Mouse (Mus musculus) brain, embryonic 18.5 days (tissue): Measurements from ENCODE around the gene Col25a1.
A peak's percentile ranks its signal among the peaks of the same experiment; 100 is the strongest.

Experiments used
- DNase-seq: peaks from one replicate; pipeline ENCODE4 v3.0.0-alpha.2; 2012; ENCODE audit warnings: low read depth, low spot score

Col25a1 gene

DNA sequence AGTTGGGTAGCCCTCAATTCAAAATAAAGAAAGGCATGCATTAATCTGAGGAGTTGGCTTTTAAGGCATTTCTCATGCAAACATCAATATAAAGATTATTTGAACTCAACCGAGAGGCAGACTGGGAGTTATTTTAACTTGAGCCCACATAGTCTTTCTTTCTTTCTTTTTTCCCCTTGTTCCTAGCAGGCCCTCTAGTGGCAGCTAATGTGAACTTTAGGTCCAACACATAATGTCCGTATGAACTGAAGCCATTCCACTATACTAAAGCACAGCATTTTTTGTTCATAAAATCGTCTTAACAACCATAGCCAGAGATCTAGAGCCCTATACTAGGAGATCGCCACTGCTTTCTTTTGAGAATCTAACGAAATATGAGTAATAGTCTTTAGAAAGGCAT lies 443.4 kb downstream of the Col25a1 start:
- peak; percentile 6 for DNase-seq

DNA sequence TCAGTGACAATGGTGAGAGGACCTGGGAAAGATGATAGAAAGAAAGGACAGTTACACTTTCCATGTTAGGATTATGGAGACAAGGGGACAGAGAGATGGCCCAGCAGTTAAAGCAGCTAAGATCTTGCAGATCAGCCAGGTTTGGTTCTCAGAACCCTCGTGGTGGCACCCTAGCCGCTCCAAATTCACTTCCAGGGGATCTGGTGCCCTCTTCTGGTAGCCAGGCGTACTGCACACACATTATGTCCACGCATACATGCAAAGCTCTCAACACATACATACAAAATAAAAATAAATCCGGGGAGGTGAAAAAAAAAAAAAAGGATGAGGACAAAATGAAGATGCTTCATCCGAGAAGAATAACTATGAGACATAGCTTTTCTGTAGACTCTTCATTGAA lies 445.4 kb downstream of the Col25a1 start:
- DNase-seq, result no peak

DNA sequence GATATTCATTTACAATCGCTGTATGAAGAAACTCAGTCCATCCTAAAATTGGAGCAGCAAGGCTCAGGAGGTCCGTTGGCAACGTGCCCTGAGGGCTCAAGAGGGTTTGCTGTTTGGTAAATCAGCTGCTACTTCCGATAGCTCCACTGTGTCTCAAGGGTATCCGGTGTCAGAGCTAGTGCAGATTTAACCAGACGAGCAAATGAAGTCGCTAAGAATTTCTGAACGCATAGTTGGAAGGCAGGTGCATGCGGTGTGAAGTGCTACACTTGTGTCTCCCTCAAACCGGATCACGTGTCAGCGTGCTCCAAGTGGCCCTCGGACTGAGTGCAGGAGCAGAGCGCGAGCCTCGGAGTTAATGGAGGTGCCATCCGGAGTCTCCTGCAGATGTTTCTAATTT lies 448.2 kb downstream of the Col25a1 start:
- DNase-seq, result no peak

DNA sequence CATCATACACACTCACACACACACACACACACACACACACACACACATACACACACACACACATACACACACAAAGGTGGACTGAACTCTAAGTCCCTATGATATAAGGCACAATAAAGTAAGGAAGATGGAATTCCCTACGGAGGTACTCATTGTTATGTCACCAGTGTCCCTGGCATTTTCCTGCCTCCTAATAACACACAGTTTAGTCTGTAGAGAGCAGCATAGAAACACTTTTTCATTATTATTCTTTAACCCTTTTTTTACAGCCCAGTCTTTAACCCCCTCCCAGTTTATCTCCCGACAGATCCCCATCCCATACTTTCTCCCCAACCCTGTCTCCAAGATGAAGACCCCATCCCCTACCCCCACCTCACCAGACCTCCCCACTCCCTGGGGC lies 450.3 kb downstream of the Col25a1 start:
- no peak for DNase-seq

DNA sequence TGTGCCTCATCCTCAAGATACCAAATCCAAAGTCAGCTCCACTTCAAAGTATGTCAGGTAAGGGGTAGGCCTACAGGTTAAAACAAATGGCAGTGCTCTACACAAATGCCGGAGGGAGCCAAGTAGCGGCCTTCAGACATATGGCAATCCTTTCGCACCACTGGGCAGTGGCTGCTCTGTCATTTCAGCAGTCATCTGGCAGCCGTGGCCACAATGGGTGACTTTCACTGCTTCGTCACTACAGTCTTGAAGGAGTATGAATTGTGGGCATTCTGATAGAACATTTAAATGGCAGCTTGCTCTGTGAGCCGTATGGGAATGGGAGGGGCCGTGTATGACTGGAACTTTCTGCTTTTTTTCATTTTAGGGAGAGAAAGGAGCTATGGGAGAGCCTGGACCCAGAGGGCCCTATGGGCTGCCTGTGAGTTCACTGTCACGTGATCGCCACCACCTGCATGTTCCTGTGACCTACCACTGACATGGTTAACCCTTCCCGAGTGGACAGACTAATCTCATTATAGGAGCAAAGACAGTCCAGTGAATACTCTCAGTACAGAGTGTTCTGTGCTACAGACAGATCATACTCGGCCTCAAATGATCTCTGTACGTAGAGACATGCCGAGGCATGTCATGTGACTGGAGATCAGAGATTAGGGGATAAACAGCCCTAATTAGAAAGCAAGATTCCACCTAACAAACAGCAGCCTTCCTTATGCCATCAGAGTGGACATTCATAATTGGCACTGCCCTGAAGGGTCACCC lies 451.8 kb downstream of the Col25a1 start:
- no peak for DNase-seq

DNA sequence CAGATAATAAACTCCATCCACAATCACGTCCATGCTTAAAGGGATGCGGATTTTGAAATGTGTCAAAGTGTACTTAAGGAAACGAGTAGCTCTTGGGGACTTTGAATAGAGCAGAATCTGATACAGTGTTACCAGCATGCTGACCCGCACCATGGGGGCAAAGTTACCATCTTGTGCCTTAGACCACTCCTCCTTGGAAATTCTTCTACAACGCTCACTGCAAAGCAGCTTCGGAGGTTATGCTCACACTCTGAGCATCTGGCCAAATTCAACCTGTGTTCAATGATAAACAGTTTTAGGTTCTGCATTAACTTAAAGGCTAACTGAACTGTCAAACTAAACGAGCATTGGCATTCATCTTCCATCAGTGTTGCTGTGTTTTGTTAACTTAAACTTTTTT lies 452.7 kb downstream of the Col25a1 start:
- no peak for DNase-seq

DNA sequence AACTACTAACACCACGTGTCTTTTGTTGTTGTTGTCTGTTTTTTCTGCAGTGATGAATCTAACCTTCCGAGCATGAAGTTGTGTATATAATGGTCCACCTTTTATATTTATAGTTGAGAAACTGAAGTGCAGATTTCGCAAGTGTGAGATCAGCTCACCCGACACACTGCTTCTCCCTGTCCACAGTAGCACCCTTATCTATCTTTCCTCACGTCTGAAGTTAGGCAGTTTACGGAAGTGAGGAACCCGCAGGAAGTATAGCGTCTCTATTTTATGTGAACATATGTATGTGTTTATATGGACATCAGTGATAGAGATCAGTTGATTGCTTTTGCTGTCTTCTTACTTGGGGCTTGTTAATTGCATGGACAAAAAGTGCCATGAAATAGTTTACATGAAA lies 463.7 kb downstream of the Col25a1 start:
- no peak for DNase-seq

DNA sequence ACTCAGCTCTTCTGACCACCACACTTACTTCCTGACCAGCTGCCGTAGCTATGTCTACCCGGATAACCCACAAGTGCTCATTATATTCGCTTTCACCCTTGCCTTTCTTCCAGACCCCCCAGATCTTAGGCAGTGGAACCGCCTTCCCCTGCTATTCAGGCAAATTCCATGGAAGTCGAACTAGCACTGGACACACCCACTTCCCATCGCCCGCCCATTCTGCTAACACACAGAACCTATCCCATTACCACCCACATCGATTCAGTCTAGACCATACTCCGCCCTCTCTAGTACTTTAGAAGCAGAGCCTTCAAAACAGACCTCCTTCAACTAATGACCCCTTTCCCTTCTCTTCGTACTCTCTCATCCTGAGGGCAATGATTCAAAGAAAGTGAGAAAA lies 470.2 kb downstream of the Col25a1 start:
- DNase-seq, result no peak

DNA sequence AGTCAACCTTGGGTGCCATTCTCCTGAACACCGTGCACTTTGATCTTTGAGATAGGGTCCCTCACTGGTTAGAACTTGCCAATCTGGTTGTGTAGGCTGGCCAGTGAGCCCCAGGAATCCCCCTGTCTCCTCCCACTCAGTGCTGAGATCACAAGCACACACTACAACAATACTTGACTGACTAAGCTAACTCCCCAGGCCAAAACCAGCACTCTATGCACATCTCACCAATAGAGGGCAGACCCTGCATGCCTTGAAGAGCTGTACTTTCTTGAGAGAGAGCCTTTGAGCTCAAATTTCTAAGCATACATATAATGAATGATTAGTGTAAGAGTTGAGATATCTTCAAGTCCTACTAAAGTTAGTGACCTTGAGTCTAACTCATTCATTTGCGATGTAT lies 476.6 kb downstream of the Col25a1 start:
- no peak for DNase-seq

DNA sequence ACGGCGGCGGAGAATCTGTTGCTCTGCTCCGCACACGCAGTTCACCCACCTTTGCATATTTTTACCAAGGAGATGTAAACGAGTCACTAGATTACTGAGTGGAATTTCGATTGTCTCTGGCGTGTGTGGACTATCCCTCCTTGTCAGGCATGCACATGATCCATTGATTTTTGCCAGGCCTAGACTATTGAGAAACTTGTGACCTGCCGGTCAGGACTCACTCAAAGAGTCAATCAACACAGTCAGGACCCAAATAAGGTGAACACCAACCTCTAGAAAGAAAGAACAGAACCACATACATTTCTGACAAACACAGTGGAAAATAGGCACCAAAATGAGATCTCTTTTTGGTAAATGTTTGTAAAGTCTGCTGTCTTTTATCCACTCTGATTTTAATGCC lies 483.1 kb downstream of the Col25a1 start:
- DNase-seq, result no peak

DNA sequence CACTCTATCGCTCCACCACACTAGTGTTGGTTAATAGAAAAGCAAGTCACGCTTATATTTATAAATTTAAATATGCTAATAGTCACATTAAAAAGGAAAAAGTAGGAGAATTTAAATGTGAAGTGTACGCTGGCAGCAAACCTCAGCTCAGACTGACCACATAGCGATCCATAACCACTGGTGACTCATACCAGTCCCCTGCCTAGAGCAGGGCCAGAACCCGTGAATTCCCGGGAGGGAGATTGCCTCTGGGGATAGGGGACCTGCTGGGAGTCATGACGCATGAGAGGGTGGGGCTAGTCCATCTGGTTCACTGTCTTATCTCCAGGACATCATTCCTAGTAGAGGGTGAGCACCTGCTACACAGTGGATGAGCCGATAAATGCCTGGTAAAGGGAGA lies 484.3 kb downstream of the Col25a1 start:
- no peak for DNase-seq

DNA sequence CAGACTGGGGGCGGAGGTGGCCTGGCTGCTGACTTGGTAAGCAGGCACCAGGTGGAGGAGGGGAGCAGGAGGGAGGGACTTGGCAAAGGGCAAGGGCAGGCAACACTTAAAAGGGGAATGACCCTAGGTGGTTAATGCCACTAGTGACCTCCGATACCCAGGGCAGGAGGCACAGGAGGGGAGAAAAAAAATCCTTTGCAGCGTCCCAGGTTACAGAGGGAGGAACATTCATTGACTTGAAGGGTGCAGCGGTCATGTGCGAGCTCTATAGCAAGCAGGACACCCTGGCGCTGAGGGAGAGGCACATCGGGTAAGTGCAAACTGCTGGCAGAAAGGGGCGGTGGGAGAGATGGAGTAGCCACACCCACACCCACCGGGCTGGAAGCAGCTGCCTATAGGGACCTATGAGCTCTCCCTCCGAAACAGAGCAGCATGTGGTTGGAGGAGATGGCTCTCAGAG lies 486.2 kb downstream of the Col25a1 start, which contains the start of gene Etnppl:
TSS of gene Etnppl (plus strand) at position 10 of the 460 bp plus-strand sequence.
- no peak for DNase-seq

DNA sequence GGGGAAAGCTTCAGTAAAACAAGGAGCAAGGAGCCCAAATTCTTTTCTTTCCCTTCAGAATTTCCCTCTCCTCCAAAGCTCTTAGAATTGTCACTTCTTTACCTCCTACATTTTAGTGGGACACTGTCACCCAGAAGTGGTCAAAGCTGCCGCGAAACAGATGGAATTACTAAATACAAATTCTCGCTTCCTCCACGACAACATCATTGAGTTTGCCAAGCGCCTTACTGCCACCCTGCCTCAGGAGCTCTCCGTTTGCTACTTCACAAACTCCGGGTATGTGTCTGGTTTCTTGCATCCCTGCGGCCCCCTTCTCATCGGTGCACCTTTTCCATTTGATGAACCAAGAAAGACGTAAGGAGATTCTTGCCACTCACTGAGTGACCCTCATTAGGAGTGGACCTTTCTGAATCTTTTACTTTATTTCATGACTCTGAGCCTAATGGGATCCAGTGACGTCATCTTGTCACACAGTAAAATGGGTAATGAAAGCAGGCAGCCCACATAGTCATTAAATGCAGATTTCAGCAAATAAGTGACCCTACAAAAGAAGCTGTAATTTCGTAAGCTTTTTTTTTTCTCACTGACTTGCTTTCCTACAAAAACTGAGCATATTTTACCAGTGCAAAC lies 489.3 kb downstream of the Col25a1 start:
- no peak for DNase-seq

DNA sequence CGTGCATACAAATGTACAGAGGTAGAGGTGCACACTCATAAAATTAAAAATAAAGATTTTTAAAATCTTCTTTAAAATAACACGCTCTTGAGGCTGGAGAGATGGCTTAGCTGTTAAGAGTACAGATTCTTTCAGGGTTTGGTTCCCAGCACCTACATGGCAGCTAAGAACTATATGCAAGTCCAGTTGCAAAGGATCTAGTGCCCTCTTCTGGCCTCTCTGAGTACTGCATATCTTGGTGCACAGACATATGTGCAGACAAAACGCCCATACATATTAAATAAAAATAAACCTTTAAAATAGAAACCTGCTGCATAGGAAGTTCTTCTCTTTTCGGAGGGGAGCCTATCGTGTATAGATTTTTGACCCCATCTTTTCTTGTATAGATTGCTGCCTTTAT lies 497.1 kb downstream of the Col25a1 start:
- DNase-seq, result no peak

DNA sequence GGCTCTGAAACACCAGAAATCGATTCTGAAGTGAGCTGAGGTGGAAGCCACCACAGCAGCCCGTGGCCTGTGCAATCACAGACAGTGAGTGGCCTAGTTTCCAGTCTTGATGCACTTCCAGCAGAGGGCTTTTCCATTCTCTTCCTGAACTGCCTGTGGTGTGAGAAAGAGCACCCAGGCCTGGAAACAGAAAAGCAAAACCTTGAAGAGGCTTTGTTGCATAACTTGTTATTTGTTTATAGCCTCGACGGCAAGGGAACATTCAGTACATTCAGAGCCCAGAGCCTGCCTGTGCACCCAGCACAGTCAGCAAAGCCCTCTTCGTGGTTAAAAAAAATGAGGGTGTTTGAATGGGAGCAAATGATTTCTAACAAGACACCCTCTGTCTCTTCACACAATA lies 502.6 kb downstream of the Col25a1 start:
- no peak for DNase-seq

DNA sequence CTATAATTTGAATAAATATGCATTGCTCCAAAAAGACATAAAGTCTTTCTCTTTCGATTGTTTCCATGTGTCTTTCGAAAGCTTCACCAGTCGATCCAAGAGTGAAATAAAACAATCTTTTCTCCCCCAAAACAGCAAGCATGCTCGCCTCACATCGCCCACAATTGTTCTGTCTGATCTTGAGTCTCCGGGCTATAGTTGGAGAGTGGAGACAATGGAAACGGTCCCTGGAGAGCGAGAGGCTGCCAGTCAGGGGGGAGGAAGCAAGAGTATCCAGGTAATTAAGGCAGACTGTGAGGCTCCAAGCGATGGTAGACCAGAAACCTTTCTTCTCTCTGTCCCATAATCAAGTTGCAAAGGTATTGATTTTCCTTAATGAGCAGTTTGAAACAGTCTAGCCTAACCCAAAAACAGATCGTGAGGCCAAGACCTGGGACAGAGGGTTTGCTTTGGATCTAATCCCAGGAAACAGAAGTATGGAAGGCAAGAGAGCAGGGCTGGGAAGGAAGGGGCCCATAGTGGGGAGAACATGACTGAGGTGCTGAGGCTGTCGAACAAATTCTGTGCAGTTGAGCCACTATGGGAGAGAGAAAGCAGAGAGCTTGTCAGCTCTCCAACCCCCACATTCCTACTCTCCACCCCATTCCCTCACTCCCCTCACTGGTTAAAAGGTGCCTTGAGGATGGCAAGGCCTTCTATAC lies 515.0 kb downstream of the Col25a1 start:
- DNase-seq, result no peak
